Mouse (Mus musculus): Measurements from ENCODE around the gene Vmn1r209.
"Not testable (repeated sequence)": the region's sequence is repeated elsewhere in the genome, so short reads cannot be mapped to it uniquely, and the experiment has no call there.

Gene Vmn1r209

DNA sequence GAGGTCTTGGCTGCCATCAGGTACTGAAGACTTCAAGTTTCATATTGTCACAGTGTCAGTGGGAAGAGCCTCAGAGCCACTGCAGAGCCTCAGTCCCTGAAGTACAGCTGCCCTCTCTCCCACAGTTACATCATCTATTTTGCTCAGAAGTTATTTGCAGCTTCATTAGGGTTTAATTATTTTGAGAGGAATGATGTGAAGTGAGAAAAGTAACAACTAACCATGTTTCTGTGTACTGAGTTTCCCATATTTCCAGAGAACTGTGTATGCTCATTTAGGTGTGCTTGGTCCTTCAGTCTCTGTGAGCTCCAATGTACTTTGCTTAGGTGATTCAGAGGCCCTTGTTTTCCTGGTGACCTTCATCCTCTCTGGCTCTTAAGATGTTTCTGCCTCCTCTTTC lies at the start of gene Vmn1r209:
Gene Vmn1r209, minus strand, starts transcription at position 101 of the 400 bp plus-strand sequence.
- DNase-seq (ENCODE audit: low read depth, low spot score): not testable (repeated sequence)

- DNase-seq (ENCODE audit: low read depth, low spot score): no peak
Observed at GRCm38 (mm10) chr13:22857461-22857860, 48.0 kb upstream of the Vmn1r209 start, which contains the start of gene Vmn1r211. TSS of gene Vmn1r211 (minus strand) at chr13:22857561.

GRCm38 (mm10) chr13:22854760-22855159 lies 45.3 kb upstream of the Vmn1r209 start:
- no peak for DNase-seq (ENCODE audit: low read depth, low spot score)

GRCm38 (mm10) chr13:22846798-22847197 lies 37.3 kb upstream of the Vmn1r209 start:
- DNase-seq (ENCODE audit: low read depth, low spot score): no peak

DNA sequence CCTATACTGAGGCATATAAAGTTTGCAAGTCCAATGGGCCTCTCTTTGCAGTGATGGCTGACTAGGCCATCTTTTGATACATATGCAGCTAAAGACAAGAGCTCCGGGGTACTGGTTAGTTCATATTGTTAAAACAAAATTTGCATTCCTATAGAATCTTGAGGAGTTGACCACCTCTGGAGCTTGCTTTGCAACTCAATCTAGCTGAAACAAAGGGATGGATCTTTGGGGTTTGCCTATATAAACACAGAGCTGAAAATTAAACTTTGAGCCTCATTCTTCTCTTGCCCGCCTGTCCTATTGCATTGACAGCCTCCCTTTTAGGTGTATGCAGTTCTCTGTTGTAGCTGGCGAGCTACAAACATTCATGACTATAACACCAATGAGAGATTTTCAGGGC lies 34.8 kb upstream of the Vmn1r209 start:
- DNase-seq (ENCODE audit: low read depth, low spot score): peak; percentile 68

DNA sequence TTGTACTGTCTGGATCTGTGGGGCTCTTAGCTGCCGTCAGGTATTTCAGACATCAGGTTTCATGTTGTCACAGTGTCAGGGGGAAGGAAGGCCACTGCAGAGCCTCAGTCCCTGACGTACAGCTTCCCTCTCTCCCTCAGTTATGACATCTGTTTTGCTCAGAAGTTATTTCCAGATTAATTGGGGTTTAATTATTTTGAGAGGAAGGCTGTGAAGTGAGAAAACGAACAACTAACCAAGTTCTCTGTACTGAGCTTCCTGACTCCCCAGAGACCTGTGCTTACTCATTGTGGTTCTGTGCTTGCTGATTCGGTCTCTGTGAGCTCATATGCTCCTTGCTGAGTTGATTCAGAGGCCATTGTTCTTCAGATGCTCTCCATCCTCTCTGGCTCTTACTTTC lies 21.8 kb upstream of the Vmn1r209 start, which contains the start of gene Vmn1r210:
Gene Vmn1r210, minus strand, starts transcription at position 101 of the 400 bp plus-strand sequence.
- no peak for DNase-seq (ENCODE audit: low read depth, low spot score)

GRCm38 (mm10) chr13:22829395-22829794 lies 19.9 kb upstream of the Vmn1r209 start:
- DNase-seq (ENCODE audit: low read depth, low spot score): peak; percentile 76

DNA sequence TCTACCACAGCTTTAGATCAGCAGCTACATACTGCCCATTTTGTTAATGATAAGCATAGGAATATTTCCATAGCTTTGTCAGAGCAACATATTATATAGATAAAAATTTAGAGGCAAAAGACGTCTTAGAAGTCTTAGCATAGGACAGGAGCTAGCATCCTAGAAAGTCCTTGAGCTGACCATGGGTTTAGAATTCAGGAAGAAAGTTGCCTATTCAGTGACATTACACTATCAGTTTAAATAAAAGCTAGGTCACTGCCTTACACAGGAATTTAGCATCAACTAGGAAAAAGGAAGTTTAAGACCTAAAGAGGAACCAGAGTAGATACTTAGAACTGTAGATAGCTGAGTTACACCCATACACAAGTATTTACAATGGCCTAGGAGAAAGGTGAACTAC lies 12.1 kb upstream of the Vmn1r209 start:
- not testable (repeated sequence) for DNase-seq (ENCODE audit: low read depth, low spot score)

DNA sequence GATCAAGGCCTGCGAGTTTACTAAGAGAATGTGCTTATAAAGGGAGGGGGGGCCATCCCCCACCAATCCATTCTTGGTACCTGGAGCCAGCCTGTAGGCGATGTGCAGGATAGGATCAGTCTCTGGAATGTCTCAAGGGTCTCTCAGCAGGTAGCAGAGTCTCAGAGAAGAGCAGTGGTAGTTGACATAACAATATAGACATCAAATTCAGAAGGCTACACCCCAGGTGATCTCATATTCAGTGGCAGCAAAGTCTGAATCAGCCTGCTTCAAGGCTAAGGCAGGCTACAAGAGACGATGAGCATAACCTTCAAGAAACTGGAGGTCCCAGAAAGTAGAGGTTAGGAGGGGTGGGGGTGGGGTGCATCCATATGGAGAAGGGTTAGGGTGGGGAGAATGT lies 21.4 kb downstream of the Vmn1r209 start:
- peak; percentile 55 for DNase-seq (ENCODE audit: low read depth, low spot score)

- DNase-seq (ENCODE audit: low read depth, low spot score): peak; percentile 63
Observed at GRCm38 (mm10) chr13:22784159-22784558, 25.3 kb downstream of the Vmn1r209 start.

GRCm38 (mm10) chr13:22777300-22777699 lies 32.2 kb downstream of the Vmn1r209 start, which contains the start of gene Vmn1r208:
TSS of gene Vmn1r208 (minus strand) at chr13:22777400.
- not testable (repeated sequence) for DNase-seq (ENCODE audit: low read depth, low spot score)

- DNase-seq (ENCODE audit: low read depth, low spot score): peak; percentile 81
Observed at GRCm38 (mm10) chr13:22771592-22771991, 37.9 kb downstream of the Vmn1r209 start.
